Mouse (Mus musculus) urinary bladder, postnatal 36 days (tissue): ENCODE measurements around the gene Dazap1.
A peak's percentile ranks its signal among the peaks of the same experiment; 100 is the strongest.

Experiments
- DNase-seq, 2 experiments: peaks; one replicate each; pipeline ENCODE4 v3.0.0; 2022; ENCODE audit warnings: low spot score in 2 of 2, mixed read lengths in 1 of 2

Dazap1 gene

GRCm38 (mm10) chr10:80322811-80323211 lies 61.5 kb downstream of the Dazap1 start:
- DNase-seq: no peak

- peak; percentile 79 to 87 for DNase-seq
Measured at GRCm38 (mm10) chr10:80323261-80324119, 62.2 kb downstream of the Dazap1 start.

DNA sequence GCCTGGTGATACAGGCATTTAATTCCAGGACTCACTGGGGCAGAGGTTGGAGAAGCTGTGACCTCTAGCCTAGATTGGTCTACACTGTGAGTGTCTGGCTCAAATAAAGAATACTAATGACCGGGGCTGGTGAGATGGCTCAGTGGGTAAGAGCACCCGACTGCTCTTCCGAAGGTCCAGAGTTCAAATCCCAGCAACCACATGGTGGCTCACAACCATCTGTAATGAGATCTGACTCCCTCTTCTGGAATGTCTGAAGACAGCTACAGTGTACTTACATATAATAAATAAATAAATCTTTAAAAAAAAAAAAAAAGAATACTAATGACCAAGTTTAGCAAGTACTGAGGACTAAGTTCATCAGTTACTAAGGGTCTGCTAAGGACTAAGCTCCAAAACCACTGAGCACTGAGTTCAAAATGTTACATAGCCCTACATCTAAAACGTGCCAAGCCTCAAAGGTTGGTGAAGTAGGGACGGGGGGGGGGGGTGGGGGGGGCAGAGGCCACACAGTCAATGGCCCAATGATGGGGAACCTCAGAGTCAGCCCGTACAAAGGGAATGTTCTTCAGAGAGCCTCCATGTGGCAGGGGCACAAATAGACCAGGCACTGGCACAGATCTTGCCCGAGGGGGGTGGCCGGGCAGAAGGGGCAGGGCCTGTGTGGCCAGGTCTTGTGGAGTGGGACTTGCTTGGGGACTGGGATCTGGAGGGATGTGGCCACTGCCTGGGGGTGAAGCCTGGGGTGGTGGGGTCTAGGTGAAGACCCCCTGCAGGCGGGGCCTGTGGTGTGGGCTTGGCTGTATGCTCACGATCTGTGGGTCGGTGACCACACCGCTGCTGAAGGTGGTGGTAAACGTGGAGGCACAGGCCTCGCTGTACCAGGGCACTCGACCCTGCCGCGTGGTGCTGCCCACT lies 63.1 kb downstream of the Dazap1 start:
- DNase-seq: no peak

DNA sequence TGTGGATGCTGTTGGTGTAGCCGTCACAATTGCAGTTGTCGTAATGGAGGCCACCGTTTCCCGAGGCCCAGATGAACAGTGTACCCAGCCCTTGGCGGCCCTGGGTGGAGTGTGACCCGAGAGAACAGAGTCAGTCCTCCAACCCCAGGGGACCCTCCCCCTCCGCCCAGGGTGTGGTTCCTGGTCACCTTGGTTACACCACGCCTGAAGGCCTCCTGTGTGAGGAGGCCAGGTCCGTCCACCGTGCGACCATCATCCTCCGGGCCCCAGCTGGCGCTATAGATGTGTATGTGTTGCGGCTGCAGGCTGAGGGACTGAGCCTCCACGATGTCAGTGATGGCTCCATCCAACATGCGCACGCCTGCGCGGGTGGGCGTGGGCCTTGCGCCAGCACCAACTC lies 63.8 kb downstream of the Dazap1 start:
- no peak for DNase-seq

- peak; percentile 96 for DNase-seq
Measured at GRCm38 (mm10) chr10:80329273-80330081, 68.2 kb downstream of the Dazap1 start, which contains the start of the genes Pcsk4 and Reep6. Gene Pcsk4, minus strand, starts transcription at chr10:80329498. Gene Reep6, plus strand, starts transcription at chr10:80329953.

GRCm38 (mm10) chr10:80330084-80330483 lies 68.8 kb downstream of the Dazap1 start:
- DNase-seq: no peak

GRCm38 (mm10) chr10:80330888-80331287 lies 69.6 kb downstream of the Dazap1 start:
- no peak for DNase-seq

- DNase-seq: no peak
Measured at GRCm38 (mm10) chr10:80331636-80332524, 70.6 kb downstream of the Dazap1 start.

DNA sequence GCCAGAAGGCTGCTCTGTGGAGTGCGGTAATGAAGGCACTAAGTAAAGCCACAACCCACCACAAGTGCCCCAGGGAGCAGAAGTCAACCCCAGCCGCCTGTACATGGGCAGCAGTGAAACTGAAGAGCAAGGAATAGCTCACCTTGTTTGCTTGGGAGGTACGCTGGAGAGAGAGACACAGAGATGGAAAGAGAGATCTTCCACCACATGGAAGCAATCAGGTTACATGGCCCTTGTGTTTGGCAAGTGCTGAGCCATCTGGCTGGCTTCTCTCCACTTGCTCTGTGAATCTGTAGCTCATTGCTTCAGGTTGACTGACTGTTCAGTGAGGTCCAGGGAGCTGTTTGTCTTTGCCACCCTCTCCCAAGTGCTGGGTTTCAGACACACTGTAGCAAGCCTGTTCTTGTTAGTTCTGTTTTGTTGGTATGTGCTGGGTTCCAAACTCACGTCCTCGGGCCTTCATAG lies 71.3 kb downstream of the Dazap1 start:
- DNase-seq: no peak

GRCm38 (mm10) chr10:80336263-80336662 lies 75.0 kb downstream of the Dazap1 start:
- no peak for DNase-seq
